Mouse (Mus musculus) adrenal gland, adult (tissue): ENCODE measurements at regions not wholly inside any gene's neighbourhood (a gene's known extent, or its start where the extent isn't known, plus 50 kb on each side); places are given as distances from the start of the nearest gene placed in this dataset.

Source experiments
- DNase-seq, 2 experiments: peaks; one replicate each; pipeline ENCODE4 v3.0.0; 2022 to 2023; ENCODE audit warnings: low spot score in 1 of 2; ENCODE audit not compliant: inconsistent age in 2 of 2

DNA sequence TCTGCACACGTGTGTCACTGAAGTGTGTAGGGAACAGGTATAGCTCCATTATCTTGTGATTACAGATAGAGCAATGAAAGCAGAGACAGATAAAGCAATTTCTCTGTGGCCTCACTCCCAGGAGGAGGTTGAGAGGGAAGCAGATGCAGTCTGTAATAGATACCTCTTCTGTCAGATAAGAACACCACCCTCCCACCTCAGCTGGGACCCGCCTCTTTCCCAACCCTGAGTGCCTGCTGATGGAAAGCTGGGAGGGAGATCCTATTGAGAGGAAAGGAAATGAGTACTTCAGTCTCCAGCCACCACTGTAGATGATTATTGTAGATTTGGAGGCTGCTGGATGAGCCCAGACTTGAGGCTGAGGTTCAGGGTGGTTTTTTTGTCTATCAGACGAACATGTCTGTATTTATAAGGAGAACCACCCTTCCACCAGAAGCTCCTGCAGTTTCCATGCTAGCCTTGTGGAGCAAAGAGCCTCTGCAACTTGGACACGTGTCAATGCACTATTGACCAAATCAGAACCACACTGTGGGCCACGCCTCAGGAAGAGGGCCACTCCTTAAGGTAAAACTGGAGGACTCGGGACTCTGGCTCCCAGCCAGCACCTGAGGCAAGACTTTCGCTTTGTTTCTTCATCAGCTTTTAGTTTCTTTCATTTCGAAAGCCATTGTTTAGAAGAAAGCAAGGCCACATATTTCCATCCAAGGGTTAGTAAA is 55.3 kb upstream of the Plekha5 start:
- DNase-seq, result peak in 1 of 2 experiments; percentile 46

DNA sequence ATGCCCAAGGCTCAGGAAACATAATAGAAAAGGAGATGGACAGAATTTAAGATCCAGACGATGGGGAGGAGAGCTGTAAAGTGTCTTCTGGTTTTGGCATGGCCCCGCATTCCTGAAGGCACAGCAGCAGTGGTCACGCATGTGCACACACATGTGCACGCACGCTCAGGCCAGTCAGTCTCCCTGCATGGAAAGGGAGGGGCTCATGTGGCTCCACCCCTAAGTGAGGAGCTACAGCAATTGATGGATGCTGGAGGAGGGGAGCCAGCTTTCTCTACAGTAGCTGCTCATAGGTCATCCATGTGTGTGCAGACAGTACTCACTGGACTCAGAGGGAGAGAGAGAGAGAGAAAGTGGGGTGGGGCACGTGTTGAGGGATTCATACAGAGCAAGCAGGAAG is 56.6 kb upstream of the Plekha5 start:
- no peak for DNase-seq

DNA sequence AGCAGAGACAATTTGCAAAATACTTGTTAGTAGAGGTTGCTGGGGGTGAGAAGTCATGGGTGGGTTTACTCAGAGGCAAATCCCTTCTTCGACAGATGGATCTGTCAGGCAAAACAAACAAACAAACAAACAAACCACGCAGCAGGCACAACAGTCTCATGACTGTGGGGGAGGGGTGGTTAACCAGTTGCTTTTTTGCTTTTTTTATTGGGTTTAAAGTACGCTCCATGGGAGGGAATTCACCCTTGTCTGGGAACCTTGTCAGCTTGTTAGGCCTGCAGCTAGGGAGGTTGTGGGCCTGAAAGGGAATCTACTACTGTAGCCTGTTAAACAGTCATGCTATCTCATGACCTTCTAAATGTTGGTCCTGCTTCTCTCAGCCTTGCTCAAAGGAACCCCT is 57.1 kb upstream of the Plekha5 start:
- DNase-seq, result no peak

DNA sequence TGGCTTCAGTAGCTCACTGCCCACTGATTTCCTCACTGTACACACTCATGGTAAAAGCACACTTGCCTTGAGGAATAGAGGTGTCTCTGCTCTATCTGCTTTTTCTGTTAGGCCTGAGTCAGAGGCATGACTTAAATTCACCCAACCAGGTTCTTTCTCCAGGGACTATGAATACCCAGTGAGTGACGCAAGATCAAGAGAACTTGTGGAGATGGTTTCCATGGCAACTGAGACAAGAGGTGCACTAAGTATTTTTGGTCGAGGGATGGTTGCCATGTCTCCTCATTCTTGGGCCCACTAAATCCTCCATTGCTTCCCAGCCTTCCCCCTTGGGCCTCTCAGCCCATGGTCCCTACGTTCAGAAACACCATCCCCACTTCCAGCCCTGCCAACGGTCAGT is 62.9 kb upstream of the Plekha5 start:
- no peak for DNase-seq

DNA sequence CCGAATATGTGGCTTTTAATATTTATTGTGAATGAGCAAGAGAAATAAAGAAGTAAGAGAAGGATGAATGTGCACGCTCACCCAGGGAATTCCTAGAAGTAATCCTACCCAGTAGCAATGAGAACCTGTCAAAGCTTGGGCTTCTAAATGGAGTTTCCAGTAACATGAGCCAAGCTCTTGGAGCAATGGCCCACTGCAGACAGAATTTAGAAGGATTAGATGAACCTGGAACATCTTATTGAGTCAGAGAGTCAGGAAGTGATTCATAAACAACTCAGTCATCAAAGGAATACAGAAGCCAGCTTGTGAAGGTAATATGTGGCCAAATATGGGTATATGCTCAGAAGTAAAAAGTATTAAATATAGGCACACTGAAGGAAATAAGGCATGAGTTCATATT is 66.0 kb upstream of the Plekha5 start:
- DNase-seq, result peak in 1 of 2 experiments; percentile 11

DNA sequence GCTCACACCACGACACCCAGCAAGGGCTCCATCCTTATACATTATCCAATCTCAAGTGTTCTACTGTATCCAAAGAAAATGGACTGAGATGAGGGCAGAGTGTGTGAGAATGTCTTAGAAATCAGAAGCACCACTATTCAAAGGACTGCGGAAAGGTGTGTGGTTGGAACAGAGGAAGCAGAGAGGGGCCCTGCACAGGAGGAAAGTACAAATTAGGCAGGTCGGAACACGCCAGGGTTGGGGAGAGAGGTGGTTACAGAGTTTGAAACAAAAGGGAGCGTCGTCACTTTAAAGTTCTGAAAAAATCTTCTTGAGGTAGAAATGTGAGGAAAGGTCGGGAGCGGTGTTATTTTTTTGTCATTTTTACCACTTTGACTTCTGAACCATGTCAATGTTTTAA is 66.6 kb upstream of the Plekha5 start:
- no peak for DNase-seq

DNA sequence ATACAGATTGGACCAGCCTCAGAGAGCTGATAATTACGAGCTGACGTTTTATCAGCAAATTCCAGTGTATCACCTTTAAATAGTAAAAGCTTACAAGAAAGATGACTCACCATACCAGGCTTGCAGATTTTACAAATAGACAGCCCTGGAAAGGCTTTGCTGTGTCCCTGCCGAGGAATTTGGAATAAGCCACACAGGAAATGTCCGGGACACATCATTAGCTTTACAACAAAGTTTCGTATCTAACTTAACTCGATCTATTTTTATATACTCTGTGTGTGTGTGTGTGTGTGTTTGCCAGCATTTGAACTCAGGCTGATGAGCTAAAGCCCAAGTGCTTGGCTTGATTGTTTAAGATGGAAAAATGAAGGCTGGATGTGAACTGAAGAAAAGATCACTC is 69.8 kb upstream of the Plekha5 start:
- no peak for DNase-seq

DNA sequence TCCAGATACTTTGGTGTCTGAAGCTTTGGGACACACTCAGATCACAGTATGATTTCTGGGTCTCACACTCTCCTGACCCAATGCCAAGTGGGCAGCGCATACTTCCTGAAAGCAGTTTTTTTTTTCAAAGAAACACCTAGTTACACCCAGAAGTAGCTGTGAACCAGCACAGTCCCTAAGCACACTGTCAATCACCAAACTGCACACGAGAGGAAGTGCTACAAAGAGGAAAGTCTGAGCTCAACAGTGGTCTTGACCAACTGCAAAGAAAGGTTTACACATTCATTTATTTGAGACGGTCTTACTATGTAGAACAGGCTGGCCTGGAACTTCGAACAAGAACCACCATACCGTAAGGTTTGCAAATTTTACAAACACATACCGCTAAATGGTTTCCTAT is 70.2 kb upstream of the Plekha5 start:
- peak in 1 of 2 experiments; percentile 13 for DNase-seq

DNA sequence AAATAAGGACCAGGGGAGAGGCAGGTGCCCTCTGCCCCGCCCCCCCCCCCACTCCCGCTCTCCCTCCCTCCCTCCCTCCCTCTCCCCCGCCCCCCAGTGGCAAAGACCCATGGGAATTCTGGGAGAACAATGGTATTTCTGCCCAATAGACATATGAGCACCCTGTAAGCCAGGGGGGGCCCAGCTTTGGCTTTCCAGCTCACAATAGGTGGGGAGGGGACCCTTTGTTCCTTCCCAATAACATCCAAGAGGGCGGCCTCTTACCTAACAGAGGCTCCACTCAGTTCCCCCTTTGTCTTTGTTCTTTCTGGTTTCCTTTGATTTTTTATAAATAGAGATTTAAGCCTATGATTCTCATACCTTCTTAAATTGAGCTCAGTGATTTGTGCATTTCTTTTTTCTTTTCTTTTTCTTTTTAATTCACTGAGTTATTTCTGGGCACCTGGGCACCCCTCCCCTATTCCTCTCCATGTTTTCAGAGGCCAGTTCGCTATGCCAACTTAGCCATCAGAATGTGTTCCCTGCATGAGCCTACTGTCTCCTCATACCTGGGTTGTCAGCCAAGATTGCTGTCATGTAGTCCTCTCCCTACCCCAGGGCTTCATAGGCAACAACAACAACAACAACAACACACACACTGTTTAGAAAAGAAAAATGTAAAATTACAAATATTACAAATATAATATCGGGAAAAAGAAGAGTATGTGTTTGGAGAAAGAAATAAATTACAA is 72.3 kb upstream of the Plekha5 start:
- no peak for DNase-seq

DNA sequence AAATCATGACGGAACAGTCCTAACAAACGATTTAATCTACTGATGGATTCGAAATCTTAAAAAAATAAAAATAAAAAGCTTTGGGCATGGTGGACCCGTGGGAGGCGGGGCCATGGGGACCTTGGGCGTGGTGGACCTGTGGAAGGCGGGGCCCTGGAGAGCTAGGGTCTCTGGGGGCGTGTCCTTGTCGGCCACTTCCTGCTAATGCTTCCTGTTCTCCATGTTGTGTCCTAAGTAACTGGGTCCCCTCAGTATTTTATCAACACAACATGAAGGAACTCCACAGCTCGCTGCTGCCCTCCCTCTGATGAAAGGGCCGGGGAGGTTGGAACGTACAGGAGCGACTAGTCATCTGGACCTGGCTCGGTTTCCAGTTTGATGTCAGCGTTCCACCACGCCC is 75.3 kb upstream of the Plekha5 start:
- peak in 1 of 2 experiments; percentile 12 for DNase-seq

DNA sequence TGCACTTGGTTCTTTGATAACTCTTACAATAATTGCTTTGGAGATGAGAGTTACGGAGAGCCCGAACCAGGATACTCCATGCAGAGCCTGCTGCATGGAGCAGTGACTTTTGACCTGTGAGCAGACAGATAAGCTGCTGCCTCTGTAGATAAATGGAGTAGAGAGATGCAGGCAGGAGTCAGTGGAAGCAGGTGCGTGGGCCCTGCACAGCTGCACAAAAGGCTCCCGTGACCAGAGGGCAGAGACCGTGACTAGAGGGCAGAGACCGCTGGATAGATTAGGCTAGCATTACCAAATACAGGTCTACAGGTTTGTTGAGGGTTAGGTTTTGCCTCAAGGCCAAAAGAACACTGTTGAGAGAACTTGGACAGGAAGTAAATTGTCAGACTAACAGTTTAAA is 76.9 kb upstream of the Plekha5 start:
- no peak for DNase-seq

DNA sequence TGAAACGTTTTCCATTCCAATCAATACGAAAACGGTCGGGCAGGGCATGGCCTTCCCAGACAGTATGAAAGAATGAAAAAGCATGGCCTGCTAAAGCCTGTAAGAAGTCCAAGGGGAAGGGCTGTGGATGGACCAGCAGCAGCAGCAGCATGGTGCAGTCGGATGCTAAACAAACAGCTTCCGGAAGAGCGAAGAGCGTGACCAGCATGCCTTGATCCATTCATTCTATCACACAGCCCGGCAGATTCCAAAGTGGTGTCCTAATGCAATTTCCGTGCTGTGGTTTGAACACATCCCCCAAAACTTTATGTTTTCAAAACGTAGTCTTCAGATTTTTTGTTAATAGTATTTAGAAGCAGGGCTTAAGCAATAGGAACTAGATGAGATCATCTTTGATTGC is 80.2 kb upstream of the Plekha5 start:
- no peak for DNase-seq

DNA sequence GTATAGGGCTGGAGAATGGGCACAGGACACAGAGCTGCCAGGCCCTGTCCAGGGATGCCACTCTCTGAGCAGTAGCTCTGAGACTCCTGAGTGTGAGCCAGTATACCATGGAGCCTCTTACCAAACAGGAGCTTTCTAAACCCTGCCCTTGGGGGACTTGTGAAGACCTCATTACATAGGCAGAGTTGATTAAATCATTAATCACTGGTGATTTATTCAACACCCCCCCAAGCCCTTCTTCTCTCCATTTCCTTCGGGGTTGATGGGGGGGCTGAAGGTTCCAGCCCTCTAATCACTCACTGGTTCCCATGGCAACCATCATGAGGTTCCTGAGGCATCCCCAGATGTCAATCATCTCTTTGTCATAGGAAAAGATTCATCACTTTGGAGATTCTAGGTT is 81.0 kb upstream of the Plekha5 start:
- DNase-seq, result no peak

DNA sequence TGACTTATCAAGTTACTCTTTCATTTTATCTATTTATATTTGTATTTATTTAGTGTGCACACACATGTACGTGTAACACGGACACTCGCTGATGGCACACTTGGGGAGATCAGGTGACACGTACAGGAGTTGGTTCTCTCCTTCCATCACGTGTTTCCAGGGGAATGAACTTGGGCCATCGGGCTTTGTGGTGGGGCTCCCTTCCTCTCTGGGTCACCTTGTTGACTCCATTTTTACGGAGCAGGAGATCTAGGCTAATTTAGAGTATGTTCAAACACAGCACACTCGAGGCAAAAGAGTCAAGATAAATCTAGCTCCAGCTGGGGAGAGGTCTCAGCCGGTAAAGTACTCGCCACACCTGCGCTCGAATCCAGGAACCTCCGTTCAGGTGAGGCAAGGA is 84.1 kb upstream of the Plekha5 start:
- DNase-seq, result no peak

DNA sequence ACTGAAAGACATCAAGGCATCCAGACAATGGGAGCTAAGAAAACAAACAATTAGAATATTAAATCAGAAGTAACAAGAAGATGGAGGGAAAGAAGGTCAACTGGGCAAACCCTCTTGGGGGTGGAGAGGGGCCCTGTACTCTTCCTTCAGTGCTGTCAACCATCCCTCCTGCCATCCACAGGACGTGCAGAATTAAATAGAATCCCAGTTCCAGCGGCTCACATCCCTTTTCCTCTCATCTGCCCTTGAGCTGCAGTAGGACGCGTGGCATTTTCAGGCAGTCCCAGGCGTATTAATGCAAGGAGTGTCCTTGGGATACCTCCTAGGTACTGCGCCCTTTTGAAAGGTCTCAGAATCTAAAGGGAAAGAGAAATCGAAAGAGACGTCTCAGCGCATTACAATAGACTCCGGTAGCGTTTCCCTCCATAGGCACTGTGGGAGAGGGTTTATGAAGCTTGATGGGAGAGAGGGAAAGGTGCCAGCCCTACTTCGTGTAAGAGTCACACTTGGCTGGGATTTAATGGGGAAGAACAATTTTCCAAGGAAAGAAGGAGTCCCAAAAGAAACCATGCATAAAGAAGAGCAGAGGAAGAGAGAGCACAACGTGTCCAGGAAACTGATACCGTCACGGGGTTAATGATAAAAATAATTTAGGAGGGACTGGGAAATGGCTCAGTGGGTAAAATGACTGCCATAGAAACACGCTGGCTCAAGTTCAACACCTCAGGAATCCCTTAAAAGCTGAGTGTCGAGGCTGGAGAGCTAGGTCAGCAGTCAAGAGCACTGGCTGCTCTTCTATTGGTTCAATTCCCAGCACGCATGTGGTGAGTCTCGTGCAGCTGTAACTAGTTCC is 85.7 kb upstream of the Plekha5 start:
- peak; percentile 13 to 62 for DNase-seq

DNA sequence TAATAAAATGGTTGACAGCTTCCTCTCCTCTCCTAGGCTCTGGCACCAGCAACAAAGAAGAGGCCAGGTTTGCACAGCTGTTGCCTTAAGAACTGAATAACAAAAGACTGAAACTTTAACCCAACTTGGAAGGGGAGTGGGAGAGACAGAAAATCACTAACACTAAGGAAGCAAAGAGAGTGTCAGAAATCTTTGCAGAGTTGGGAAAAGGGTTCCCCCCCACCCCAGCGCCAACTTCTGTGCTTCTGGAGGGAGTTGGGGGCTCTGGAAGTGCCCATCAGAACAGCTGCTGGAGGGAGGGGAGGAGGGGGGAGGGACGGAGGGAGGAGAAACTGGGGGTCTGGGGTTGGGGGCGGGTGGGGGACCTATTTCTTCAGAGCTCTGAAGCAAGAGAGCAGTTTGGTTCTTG is 86.8 kb upstream of the Plekha5 start:
- DNase-seq, result no peak

DNA sequence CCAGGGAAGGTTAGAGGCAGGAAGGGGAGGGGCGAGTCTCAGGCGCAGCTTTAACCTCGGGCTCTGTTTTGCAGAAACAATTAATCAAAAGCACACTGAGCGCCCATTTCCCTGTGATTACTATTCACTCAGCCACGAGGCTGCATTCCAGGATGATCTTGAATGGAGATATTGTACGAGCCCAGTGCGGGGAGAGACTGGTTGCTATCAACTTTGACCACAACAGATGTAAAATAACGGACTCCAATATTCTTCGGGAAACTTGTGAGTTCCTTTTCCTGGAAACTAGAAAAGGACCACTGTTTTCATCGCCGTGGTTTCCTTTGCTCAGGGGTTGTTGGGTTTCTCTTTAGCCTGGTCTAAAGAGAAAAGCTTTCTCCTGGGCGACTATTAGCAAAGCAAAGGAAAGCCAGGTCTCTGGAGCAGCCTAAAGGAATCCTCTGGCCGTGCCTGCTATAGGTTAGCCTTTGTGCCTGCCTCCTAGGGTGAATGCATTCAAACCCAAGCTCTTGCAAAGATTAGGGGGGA is 87.4 kb upstream of the Plekha5 start:
- DNase-seq, result peak; percentile 6 to 27

DNA sequence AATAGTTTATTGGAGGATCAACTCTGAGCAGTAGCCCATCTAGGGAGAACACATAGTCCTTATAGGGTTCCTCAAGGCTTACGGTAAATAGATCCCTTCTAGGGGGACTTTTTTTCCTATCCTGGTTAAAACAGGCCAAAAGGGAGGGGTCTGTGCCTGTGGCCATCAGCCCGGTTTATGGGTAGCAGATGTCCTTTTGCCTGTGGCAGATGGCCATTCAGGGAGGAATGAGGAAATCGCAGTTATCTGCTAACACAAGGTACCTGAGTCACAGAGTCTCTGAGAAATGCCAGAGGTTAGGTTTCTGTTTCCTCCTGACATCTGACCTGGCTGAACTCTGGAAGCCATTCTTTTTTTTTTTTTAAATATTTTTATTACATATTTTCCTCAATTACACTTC is 90.5 kb upstream of the Plekha5 start:
- no peak for DNase-seq

DNA sequence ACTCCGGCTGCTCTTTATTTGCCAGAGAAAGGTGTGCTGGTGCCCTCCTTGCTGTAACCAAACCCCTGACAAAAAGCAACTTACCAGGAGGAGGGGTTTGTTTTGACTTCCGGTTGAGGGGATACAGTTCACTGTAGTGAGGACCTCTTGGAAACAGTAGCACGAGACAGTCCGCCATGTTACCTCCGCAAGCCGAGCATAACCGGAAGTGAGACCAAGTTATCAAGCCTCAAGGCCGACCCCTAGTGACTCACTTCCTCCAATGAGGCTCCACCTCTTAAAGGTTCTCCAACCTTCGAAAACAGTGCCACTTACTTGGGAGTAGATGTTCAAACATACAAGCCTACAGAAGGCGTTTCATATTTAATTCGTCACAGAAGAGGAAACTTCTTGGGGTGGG is 115.2 kb upstream of the Plekha5 start:
- no peak for DNase-seq

DNA sequence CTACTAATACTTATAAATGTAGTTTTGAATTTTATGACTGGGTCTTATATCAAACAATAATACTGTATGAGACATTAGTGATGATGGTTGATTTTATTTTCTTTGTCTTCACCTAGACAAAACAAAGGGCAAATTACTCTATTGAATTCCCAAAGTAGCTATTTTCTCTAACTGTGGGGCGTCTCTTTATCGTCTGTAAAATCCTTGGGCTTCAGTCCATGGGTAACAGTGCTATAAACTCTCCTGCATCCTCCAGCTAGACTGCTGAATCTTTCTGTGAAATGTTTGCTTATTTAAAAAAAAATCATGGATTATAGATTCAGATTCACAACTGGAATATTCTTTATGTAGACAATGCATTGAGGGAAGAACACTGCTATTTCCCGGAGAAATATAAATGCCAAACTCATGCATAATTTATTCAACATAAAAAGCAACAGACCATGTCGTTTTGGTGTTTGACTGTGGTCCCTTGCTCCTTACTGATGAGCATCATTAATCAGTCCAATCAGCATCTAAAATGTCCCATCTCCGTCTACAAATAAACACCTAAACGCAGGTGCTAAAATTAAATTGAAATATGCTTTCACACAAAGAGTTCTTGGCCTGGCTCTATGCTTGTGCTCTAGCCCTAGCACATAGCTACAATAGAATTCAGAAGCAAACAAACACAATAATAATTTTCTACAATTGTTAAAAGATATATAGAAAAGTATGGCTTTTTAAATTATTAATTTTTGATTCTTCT is 116.9 kb upstream of the Plekha5 start:
- DNase-seq, result no peak

DNA sequence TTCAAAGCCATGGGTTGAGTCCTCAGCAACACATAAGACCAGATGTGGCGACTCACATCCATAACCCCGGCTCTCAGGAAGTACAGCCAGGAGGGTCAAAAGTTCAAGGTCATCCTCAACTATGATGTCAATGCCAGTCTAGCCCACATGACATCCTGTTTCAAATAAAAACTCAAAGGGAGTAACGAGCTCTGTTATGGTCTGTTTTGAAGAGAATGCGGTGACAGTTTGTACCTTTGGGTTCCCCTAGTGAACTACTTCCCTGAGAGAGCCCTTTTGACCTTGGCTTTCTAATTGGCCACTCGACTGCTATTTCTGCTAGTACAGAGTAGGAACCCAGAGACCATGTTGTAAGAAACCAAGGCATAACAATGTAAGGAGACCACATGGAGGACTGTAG is 119.7 kb upstream of the Plekha5 start:
- DNase-seq, result peak in 1 of 2 experiments; percentile 32
